Mouse (Mus musculus) C2C12 (cell line): ENCODE results near the gene Blvra.

Experiments
- CTCF ChIP-seq: IDR thresholded peaks from one replicate; pipeline ENCODE4 v1.5.1; 2011; ENCODE audit not compliant: control insufficient read depth, insufficient read depth, insufficient read length
- MYOG ChIP-seq: IDR thresholded peaks from one replicate; pipeline ENCODE4 v1.6.1; 2011; ENCODE audit not compliant: control insufficient read depth, insufficient read length; ENCODE audit errors: extremely low read depth
- USF1 ChIP-seq: IDR thresholded peaks from one replicate; pipeline ENCODE4 v1.6.1; 2011; ENCODE audit warnings: low read depth, mild to moderate bottlenecking, control low read depth, moderate library complexity

GRCm38 (mm10) chr2:127108986-127109385 is 38.5 kb downstream of the Blvra start:
- TF ChIP-seq CTCF (no peak), USF1 (no peak), MYOG (no peak)
